Mouse (Mus musculus) G1E (cell line): Measurements from ENCODE around the gene Xylt1.

ENCODE experiments used
- CTCF ChIP-seq: IDR thresholded peaks from 2 replicates; pipeline ENCODE4 v1.5.1; 2012; ENCODE audit warnings: low read depth, low read length, inconsistent platforms, mixed read lengths
- GATA1 ChIP-seq: IDR thresholded peaks from 2 replicates; pipeline ENCODE4 v1.6.1; 2012; ENCODE audit warnings: borderline replicate concordance, low read length, inconsistent platforms, mixed read lengths
- GATA2 ChIP-seq: IDR thresholded peaks from 2 replicates; pipeline ENCODE4 v1.6.1; 2012; ENCODE audit warnings: low read depth, low read length, inconsistent platforms, borderline replicate concordance
- TAL1 ChIP-seq: conservative IDR thresholded peaks from 2 replicates; pipeline ENCODE4 v1.6.1; 2012; ENCODE audit warnings: low read depth, low read length, inconsistent platforms, mixed read lengths

GRCm38 (mm10) chr7:117614851-117615250 is 234.1 kb downstream of the Xylt1 start:
- no peak for TF ChIP-seq CTCF
- TF ChIP-seq TAL1 = no peak
- no peak for TF ChIP-seq GATA2
- TF ChIP-seq GATA1 = no peak
